Comparison of ENCODE assay signal across 9 mouse cellular contexts in genomic region chr14:119137512-119137905, GRCm38 (mm10). TPM values are rescaled to one million over a fixed set of nuclear protein-coding genes. Genes with fewer than 3 reads are reported as not detected.
DNase-seq lines count a peak whose midpoint lies in the region; ATAC-seq and TF ChIP-seq lines count a peak whose summit lies in the region.
"Had no signal": no experiment of that assay in that cellular context is flagged by ENCODE, and none has a peak within 500 bp of the region (broad histone marks: within the 10 kb centered on the region; RNA-seq: fewer than 3 reads in every experiment).

No protein-coding gene starts in this region.

- DNase-seq in ES-E14 (ENCODE audit: low read depth, low spot score), result peak; percentile 68
- peak; percentile 92 for DNase-seq in cerebellum, adult 11-12 months
- DNase-seq in hindbrain, embryonic 11.5 days (ENCODE audit: low spot score), result peak; percentile 75
- peak; percentile 90 for DNase-seq in layer of hippocampus, adult 9-11 months
- DNase-seq in lung, adult 18-20 months, result peak; percentile 28 to 48
- DNase-seq in ovary, postnatal 10 days (ENCODE audit: low spot score), result peak; percentile 33
- DNase-seq in urinary bladder, postnatal 25 days (ENCODE audit: low spot score), result peak; percentile 31

- peak overlapping the region; percentile 63 for H3K9ac ChIP-seq in ES-E14 (ENCODE audit: insufficient read depth, low read depth, low read length, poor library complexity, severe bottlenecking)
- H3K9ac ChIP-seq in forebrain, embryonic 16.5 days (replicated peaks; ENCODE audit: low read depth, low read length), result peak overlapping the region; percentile 71
- H3K9ac ChIP-seq in hindbrain, embryonic 11.5 days (ENCODE audit: low read depth, low read length), result peak overlapping the region; percentile 55

- H3K4me3 ChIP-seq in ES-E14 (ENCODE audit: insufficient read depth in 1 of 2, low read depth in 1 of 2, low read length in 2 of 2, poor library complexity in 1 of 2, severe bottlenecking in 1 of 2), result peak overlapping the region; percentile 66 to 79
- peak overlapping the region; percentile 71 for H3K4me3 ChIP-seq in forebrain, embryonic 16.5 days (replicated peaks; ENCODE audit: low read length)
- peak overlapping the region; percentile 62 for H3K4me3 ChIP-seq in hindbrain, embryonic 11.5 days (ENCODE audit: low read depth, low read length)

- H3K36me3 ChIP-seq in ES-E14 (ENCODE audit: control insufficient read depth, insufficient read depth, low read length, poor library complexity, severe bottlenecking), result no peaks in the 10 kb centered on the region
- H3K36me3 ChIP-seq in forebrain, embryonic 16.5 days (ENCODE audit: control insufficient read depth, insufficient read depth), result no peaks in the 10 kb centered on the region
- no peaks in the 10 kb centered on the region for H3K36me3 ChIP-seq in hindbrain, embryonic 11.5 days (ENCODE audit: control insufficient read depth, insufficient read depth, low read length)

- H3K27me3 ChIP-seq in forebrain, embryonic 16.5 days (replicated peaks; ENCODE audit: control insufficient read depth, insufficient read depth, low read length), result peaks cover 19% of the 10 kb centered on the region
- H3K27me3 ChIP-seq in hindbrain, embryonic 11.5 days (ENCODE audit: control insufficient read depth, insufficient read depth, low read length), result peaks cover 45% of the 10 kb centered on the region

- no peak overlapping the region for H3K27ac ChIP-seq in ES-E14 (ENCODE audit: insufficient read depth, low read depth, low read length, poor library complexity, severe bottlenecking)
- no peak overlapping the region for H3K27ac ChIP-seq in forebrain, embryonic 16.5 days (ENCODE audit: low read length)
- no peak overlapping the region for H3K27ac ChIP-seq in hindbrain, embryonic 11.5 days (ENCODE audit: low read depth, low read length)

- ATAC-seq in forebrain, embryonic 16.5 days, result peak; percentile 97
- peak; percentile 89 for ATAC-seq in hindbrain, embryonic 11.5 days (ENCODE audit: low FRiP score)

- H3K9me3 ChIP-seq in ES-E14 (ENCODE audit: control insufficient read depth, insufficient read depth, low read depth, low read length), result peaks cover 3% of the 10 kb centered on the region; the same call in 1 of the 2 replicates
- H3K9me3 ChIP-seq in forebrain, embryonic 16.5 days (ENCODE audit: control insufficient read depth, low read length), result no peaks in the 10 kb centered on the region
- H3K9me3 ChIP-seq in hindbrain, embryonic 11.5 days (ENCODE audit: control insufficient read depth, low read length), result no peaks in the 10 kb centered on the region

- under 1% methylated on average over 38 of the region's 38 CpGs for whole genome bisulfite sequencing in forebrain, embryonic 16.5 days
- under 1% methylated on average over 37 of the region's 38 CpGs for WGBS in hindbrain, embryonic 11.5 days

- H3K4me1 ChIP-seq in ES-E14 (ENCODE audit: control insufficient read depth in 2 of 2, insufficient read depth in 2 of 2, low read length in 2 of 2, poor library complexity in 1 of 2), result no peaks in the 10 kb centered on the region
- peaks cover 20% of the 10 kb centered on the region for H3K4me1 ChIP-seq in forebrain, embryonic 16.5 days (replicated peaks; ENCODE audit: control insufficient read depth, insufficient read depth, low read length)
- H3K4me1 ChIP-seq in hindbrain, embryonic 11.5 days (replicated peaks; ENCODE audit: control insufficient read depth, insufficient read depth, low read length), result peaks cover 6% of the 10 kb centered on the region; the same call in 1 of the 2 replicates

- H3K4me2 ChIP-seq in forebrain, embryonic 16.5 days (ENCODE audit: low read length), result peak overlapping the region; percentile 98
- peak overlapping the region; percentile 98 for H3K4me2 ChIP-seq in hindbrain, embryonic 11.5 days (replicated peaks; ENCODE audit: low read depth, low read length)

- in situ Hi-C loops in ES-E14 (cut with MboI; ENCODE audit: low sequenced_read_pairs in 2 of 2, unreplicated experiment in 2 of 2), result no loop called here

TF ChIP-seq in ES-E14, 5 proteins besides CTCF, POLR2A, EP300 and RAD21:
- no peak for TF ChIP-seq CHD2 (IDR thresholded peaks at IDR 0.05; ENCODE audit: low read depth, low read length)
- no peak for TF ChIP-seq ZC3H11A (IDR thresholded peaks at IDR 0.05; ENCODE audit: borderline replicate concordance, low read depth, low read length)
- TF ChIP-seq ZNF384 (IDR thresholded peaks at IDR 0.05; ENCODE audit: low read depth, low read length), result no peak
- TF ChIP-seq HCFC1 (IDR thresholded peaks at IDR 0.05; ENCODE audit: borderline replicate concordance, insufficient read depth, low read length), result no peak
- TF ChIP-seq MAFK (IDR thresholded peaks at IDR 0.05; ENCODE audit: insufficient read depth, low read depth, low read length), result no peak

RNA-seq across cellular contexts. Expression of gene Hs6st3, which starts 0.6 kb away (rescaled TPM):
- total RNA-seq in ES-E14 (2012; rRNA removed), result 0.62 and 1.5 TPM in 2 replicates
- 0.70 and 0.87 TPM in 2 replicates for polyA plus RNA-seq in forebrain, embryonic 16.5 days (2015; fragmentation: Nextera tagmentation; extraction: Ambion mirVana)
- polyA plus RNA-seq in hindbrain, embryonic 11.5 days (2014; fragmentation: Nextera tagmentation; extraction: Ambion mirVana), result 0.33 and 0.57 TPM in 2 replicates
- polyA plus RNA-seq: spleen, adult 2 months had no signal

RNA-seq across cellular contexts. Expression of gene Uggt2, which starts 38.3 kb away (rescaled TPM):
- total RNA-seq in ES-E14 (2012; rRNA removed), result 4.5 and 5.4 TPM in 2 replicates
- polyA plus RNA-seq in forebrain, embryonic 16.5 days (2015; fragmentation: Nextera tagmentation; extraction: Ambion mirVana), result 10.9 and 15.9 TPM in 2 replicates
- polyA plus RNA-seq in hindbrain, embryonic 11.5 days (2014; fragmentation: Nextera tagmentation; extraction: Ambion mirVana), result 17.2 and 21.9 TPM in 2 replicates

Comparison
In these comparisons a context has a peak if more than half of its experiments do, and no peak if none do; other contexts are left out.
1. DNase-seq: peak in every context shown above with its lines; median percentile 92 in cerebellum, adult 11-12 months; 90 in layer of hippocampus, adult 9-11 months; 75 in hindbrain, embryonic 11.5 days; 68 in ES-E14; 38 in lung, adult 18-20 months; 33 in ovary, postnatal 10 days; 31 in urinary bladder, postnatal 25 days.